Mouse (Mus musculus): Measurements from ENCODE around the gene Caln1.

DNA sequence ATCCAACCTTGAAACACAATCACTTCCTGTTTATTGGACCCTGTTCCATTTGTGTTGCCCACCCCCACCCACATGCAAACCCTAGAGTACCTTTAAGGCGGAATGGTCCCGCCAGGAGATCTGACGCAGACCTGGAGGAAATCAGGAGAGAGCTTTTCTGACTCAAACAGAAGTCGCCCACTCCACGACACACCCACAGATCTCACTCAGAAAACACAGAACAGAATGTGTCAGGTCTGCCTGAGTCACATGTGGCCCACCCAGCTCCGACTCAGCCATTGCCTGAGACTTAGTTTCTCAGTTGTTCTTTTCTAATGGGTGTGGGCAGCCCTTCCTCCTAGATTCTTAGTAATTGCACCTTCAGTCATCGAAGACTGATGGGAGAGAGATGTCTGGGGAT is 485.2 kb downstream of the Caln1 start:
- TF ChIP-seq CTCF (IDR thresholded peaks at IDR 0.05; ENCODE audit: borderline replicate concordance, extremely low read depth, insufficient read depth, insufficient read length) (no peak), POLR2A (IDR thresholded peaks at IDR 0.05; ENCODE audit: borderline replicate concordance, extremely low read depth, insufficient read depth, insufficient read length, poor library complexity, severe bottlenecking) (no peak)
